Mouse (Mus musculus) cerebellum, postnatal 10 days (tissue): Measurements from ENCODE around the gene Ubtf.
A peak's percentile ranks its signal among the peaks of the same experiment; 100 is the strongest.
"Not testable (repeated sequence)": the region's sequence is repeated elsewhere in the genome, so short reads cannot be mapped to it uniquely, and the experiment has no call there.

Source experiments
- DNase-seq, 2 experiments: peaks; one replicate each; pipeline ENCODE4 v3.0.0; 2021; ENCODE audit warnings: mixed read lengths in 2 of 2

Gene Ubtf

DNA sequence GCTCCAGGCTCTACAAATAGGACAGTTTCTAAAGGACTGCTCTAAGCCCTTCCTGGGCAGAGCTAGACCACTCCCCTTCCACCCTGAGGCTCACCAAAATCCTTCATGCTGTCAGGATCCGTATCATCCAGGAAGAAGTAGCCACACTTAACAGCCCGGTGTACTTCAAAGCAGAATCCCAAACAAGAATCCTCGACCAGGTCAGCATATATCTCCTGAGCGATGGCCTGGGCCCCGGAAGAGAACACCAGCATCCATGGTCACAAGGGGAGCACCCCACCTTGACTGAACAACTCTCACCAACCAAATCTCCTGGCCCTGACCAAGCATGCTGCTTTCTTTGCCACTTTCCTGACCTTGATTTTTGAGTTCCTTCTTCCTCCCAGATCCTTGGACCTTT, 25.1 kb downstream of the Ubtf start:
- DNase-seq, result no peak

DNA sequence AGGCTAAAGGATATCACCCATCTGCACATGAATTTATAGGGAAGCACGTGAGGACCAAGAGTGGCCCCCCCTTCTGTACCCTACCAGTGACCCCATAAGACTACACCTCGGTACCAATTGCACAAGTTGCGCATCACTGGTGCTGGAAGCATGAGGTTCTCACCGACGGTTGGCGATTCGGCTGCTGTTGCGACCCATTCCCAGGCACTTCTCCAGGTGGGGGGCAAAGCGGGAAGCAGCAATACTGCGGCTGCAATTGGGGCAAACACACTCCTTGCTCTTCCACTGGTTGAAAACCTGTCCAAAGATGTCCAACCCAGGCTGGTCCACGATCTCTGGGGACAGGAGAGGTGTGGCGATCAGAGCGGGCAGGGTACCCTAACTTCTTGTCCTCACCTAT, 25.6 kb downstream of the Ubtf start:
- no peak for DNase-seq

DNA sequence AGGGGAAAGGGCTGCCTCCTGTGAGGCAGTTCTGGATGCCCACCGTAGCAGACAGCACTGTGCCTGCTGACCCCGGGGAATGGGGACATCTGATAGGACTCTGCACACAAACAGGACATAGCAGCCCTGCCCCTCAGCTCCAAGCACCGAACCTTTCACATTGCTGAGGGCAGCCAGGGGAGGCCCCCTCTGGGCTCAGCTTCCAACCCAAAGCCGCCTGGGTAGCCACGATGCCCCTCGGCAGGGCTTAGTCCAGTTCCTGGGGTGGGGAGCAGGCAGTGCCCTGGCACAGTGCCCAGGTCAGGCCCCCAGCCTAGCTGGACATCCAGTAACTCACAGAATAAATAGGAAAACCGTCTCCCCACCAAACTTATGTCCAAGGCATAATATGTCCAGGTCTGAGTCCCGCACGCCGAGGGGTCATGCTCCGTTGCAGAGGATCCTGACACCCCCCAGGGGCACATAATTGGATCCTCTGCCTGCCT, 28.4 kb downstream of the Ubtf start:
- no peak for DNase-seq

DNA sequence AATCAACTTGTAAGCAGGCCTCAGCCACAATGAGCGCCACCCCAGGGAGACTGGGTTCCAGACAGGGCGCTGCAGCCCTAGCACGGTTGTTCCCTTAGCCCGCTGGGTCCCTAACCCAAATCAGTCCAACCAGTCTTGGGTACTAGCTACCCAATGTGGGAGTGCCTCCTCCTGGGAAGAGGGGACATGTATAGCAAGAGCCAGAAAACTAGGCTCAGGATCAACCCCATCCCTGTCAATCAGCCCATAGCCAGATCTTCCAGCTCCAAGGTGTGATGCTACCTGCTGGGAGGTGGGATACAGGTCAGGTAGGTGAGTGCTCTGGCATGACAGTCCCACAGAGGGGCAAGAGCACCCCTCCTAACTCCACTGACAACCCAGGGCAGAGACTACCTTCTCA, 29.4 kb downstream of the Ubtf start:
- DNase-seq, result no peak

DNA sequence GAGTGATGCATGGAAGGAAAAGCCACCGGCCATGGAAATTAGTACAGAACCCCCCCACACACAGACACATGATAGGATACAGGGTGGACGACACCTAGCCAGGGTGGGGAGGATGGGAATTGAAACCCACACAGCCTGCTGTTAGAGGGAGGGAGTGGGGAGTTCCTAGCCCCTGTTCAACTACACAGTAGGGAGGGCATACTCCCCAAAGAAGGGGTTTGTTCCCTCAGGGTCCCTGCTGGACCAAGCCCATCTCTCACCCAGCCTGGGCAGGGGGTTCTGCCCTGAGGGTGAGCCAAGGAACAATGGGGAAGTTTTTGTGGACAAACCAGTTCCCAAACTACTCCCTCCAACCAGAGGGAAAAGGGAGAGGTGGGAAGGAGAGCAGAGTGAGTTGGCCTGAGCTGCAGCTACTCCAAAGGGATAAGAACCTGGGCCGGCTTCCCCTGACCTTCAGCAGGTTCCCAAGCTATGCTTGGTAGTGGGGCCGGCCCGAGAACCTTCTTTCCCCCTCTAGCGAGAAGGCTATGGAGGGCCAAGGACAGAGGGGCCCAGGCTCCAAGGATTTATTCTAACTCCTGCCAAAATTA, 29.9 kb downstream of the Ubtf start:
- no peak for DNase-seq

DNA sequence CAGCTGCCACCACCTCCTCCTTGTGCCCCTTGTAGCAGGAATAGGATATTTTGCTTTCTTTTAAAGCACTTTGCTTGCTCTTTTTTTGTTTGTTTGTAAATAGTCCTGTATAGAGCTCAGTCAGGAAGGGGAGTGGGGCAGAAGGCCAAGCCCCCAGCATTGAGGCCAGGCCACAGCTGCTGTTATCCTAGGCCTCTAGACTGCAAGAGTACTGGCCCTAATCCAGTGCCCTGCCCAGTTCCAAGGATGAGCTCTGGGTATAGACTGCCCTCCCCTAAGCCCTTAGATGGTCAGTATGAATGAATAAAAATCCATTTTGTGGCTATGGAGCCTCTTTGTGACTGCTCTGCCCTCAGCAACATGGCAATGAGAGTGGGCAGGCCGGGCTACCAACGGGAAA, 30.6 kb downstream of the Ubtf start:
- DNase-seq, result peak; percentile 76 to 83

DNA sequence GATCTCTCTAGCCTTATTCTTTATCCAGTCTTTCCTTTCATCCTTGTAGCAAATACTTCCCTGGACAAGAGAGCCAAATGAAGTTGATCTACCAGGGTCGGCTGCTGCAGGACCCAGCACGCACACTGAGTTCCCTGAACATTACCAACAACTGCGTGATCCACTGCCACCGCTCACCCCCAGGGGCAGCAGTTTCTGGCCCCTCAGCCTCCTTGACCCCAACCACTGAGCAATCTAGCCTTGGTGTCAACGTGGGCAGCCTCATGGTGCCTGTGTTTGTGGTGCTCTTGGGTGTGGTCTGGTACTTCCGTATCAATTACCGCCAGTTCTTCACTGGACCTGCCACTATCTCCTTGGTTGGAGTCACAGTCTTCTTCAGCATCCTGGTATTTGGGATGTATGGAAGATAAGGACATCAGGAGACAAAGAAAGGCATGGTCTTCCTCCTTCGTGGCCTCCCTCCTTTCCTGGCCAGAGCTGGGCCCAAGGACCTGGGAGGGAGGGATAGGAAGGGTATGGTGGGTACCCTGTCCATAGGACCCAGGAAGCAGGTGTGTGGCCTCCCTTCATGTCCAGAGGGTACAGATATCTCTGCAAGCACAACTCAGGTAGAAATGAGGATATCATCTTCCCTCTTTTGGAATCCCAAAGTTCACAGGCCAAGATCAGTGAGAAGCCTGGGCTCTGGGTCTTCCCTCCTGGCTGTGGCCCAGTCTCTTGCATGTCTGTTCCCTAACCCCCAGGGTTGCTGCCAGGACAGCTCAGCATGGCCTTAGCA, 31.3 kb downstream of the Ubtf start:
- DNase-seq, result no peak

DNA sequence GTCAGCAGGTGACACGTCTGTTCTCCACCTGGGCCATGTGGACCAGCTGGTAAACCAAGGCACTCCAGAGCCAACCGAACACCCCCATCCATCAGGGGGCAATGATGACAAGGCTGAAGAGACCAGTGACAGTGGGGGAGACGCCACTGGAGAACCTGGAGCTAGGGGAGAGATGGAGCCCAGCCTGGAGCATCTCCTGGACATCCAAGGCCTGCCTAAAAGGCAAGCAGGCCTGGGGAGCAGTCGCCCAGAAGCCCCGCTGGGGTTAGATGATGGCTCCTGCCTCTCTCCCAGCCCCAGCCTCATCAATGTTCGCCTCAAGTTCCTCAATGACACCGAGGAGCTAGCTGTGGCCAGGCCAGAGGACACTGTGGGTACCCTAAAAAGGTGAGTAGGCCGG, 32.1 kb downstream of the Ubtf start:
- no peak for DNase-seq

DNA sequence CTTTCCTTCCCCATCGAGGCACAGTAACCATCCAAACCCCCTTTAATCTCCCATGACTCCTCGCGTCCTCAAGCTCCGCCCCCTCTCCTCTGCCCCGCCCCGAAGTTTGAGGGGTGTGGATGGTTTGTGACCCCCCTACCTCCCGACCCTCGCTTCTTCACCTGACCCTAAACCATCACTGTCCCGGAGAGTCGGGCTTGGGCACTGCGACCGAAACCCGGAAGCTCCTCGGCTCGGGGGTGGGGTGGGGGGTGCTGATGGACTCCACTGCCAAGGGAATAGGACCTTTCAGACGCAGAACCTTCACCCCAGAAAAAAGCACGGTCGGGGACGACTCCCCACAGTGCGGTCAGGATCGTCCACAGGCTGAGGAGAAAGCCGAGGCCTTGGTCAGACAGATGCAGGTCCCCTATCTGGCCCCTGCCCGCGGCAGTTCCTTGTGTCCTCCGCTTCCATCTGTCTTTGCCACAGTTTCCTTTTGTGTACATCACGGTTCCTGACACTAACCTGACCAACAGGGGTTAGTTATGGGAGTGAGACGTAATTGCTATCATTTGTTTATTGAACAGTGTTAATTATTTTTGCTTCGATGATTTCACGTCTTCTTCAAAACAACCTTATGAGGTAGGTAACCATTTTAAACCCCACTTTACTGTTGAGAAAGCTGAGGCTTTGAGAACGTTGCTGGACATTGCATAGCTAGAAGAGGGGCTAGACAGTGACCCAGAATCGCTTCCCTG, 34.3 kb downstream of the Ubtf start:
- no peak for DNase-seq

DNA sequence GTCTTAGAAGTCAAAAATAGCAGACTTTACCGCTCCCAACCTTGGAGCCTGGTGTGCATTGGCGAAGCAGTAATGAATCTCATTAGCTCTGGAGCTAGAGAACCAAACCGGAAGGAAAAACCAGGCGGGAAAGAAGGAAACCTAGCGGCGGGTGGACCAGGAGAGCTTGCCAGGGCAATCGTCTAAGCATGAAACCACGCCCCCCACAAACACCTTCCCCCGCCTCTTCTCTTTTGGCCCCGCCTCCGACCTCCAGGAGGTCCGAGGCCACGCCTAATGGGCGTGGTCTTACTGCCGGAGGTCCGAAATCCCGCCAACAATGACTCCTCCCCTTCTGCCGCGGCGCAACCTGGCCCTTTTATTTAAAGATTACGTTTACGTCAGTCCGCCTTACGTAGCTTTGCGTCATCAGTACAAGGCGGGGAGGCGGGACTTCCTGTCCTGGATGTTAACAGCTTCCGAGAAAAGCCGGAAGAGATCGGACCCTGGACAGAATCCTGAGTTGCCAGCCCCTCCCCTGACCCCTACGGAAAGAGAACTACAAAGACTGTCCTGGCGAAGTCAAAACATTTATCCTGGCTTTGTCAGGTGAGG, 34.9 kb downstream of the Ubtf start, which contains the start of gene Tmub2:
TSS of gene Tmub2 (plus strand) at position 431 of the 594 bp plus-strand sequence.
- peak; percentile 97 for DNase-seq

DNA sequence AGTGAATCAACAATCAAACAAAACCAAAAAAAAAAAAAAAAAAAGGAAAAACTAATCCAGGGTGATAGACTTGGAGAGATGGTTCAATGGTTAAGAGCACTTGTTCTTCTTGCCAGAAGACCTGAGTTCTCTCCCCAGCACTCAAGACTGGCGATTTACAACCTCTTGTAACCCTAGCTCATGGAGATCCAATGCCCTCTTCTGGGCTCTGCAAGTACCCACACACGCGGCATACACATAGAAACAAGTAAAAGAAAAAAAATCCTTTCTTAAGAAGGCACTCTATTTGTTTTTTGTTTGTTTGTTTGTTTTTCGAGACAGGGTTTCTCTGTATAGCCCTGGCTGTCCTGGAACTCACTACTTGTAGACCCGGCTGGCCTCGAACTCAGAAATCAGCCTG, 35.6 kb downstream of the Ubtf start:
- no peak for DNase-seq

DNA sequence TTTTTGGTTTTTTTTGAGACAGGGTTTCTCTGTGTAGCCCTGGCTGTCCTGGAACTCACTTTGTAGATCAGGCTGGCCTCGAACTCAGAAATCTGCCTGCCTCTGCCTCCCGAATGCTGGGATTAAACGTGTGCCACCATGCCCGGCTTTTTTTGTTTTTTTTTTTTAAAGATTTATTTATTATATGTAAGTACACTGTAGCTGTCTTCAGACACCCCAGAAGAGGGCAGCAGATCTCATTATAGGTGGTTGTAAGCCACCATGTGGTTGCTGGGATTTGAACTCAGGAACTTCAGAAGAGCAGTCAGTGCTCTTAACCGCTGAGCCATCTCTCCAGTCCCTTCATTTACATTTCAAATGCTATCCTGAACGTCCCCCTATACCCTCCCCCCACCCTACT, 39.3 kb downstream of the Ubtf start:
- not testable (repeated sequence) for DNase-seq

DNA sequence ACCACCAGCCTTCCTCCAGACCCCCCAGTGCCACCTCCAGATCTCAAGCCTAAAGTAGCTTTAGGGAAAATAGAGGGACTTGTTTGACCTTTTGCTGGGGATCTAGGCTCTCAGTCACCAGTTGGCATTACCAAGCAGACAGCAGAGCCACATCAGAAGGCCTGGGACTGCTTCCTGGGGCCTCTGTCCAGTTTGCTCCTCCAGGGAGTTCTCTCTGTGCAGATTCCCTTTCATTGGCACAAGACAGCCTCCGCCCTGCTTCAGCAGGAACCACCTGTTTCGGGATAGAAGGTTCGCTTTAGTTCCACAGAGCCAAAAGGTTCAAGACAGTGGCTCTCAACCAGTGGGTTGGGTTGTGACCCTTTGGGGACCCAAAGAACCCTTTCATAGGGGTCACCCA, 39.9 kb downstream of the Ubtf start:
- DNase-seq, result no peak

DNA sequence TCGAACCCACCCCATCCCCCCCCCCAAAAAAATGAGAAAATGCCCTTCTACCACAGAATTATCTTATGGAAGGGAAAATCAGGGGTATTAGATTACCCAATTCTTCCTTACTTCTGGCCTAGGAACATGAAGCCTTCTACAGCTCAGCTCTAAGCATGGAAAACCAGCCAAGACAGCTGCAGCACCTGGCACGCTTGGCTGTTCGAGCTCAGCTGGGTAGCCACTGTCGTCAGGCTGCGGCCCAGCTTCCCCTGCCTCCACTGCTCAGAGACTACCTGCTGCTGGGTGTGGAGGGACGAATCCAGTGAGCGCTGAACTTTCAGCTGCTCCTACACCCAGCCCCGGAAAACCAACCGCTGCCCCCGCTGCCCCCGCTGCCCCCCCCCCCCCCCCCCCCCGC, 41.8 kb downstream of the Ubtf start:
- peak in 1 of 2 experiments; percentile 50 for DNase-seq

DNA sequence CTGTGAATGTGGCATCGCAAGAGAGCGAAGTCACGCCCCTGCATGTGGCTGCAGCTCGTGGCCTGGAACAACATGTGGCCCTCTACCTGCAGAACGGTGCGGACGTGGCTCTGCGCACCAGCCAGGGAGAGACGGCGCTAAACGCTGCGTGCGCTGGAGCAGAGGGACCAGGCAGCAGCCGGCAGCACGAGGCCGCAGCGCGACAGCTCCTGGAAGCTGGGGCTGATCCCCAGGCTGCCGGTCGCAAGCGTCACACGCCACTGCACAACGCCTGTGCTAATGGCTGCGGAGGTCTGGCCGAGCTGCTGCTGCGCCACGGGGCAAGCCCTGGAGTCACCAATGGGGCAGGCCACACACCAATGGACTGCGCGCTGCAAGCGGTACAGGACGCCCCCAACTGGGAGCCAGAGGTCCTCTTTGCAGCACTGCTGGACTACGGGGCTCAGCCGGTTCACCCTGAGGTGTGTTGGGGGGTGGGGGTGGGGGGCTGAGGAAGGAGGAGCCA, 43.1 kb downstream of the Ubtf start:
- DNase-seq, result peak in 1 of 2 experiments; percentile 54

DNA sequence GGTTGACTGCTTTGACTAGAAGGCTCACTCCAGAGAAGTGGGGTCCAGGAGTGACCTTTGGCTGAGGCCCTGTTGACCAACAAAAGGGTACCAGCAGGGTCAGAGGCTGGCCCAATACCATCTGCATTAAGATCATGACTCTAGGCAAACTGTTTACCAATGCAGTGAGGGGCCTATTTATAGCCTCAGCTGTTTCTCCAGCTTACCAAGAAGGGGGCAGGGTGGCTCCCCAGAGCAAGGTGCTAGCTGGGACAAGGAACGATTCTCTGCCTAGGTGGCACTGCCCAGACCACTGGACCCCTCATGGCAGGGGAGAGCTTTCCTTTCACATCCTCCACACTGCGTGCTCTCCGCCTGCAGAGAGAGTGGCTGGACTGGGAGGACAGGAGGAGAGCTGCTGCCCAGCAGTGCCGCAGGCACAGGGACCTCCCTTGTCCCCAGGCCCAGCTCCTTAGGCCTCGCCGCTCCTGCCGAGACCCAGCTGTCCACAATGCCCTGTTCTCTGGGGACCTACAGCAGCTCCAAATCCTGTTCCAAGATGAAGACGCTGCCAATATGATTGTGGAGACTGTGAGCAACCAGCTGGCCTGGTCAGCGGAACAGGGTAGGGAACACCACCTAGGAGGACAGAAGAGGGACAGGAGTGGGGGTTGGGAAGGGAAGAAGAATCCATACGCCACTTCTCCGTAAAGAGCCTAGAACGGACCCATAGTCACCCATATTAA, 50.9 kb downstream of the Ubtf start, which contains the start of gene Asb16:
TSS of gene Asb16 (plus strand) at position 224 of the 725 bp plus-strand sequence.
- no peak for DNase-seq

DNA sequence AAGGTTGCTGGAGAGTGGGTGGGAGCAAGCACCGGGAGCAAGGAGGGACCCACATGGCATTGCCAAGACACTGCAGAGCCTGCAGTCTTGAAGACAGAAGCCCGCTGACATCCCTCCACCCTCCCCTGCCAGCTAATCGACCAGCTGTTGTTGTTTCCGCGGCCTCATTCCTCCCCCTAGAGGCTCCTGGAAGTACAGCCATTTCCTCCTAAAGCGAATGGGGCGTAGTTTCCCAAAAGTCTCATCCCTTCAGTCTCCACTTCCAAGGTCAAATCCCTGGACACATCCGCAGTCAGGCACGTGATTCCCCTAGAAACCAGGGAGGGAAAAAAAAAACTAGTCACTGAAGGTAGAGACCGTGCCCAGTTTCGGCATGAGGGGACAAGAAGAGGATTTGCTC, 52.1 kb downstream of the Ubtf start:
- DNase-seq, result peak; percentile 88 to 89

DNA sequence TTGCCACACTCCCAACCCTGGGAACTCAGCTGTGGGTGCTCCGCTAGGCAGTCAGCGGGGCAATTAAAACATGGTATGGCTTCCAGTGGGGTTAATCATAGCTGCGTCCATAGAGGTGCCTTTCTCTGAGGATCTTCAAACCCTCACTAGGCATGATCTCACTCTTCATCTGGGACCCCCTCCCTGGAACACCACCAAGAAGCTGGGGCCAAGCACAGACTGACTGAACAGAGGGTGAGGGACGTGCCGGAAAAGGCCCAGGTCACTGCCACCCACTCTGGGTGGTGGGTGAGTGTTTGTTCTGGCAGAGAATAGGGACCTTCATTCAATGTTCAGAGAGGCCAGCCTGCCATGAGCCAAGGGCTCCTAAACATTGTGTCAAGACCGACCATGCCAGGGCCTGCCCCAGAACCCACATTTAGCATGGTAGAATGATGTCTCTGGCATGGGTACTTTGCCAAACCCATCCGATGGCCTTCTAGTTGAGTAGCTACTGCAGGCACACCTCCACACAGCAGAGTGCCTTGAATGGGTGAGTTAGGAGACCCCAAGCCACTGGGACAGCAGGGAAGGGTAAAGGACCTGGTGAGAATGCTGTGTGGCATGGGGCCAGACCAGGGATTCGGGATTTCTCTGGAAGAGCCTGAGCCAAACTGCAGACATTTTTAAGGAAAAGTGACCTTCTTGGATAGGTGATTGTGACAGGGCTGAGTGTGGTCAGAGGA, 52.7 kb downstream of the Ubtf start:
- peak; percentile 68 to 73 for DNase-seq

DNA sequence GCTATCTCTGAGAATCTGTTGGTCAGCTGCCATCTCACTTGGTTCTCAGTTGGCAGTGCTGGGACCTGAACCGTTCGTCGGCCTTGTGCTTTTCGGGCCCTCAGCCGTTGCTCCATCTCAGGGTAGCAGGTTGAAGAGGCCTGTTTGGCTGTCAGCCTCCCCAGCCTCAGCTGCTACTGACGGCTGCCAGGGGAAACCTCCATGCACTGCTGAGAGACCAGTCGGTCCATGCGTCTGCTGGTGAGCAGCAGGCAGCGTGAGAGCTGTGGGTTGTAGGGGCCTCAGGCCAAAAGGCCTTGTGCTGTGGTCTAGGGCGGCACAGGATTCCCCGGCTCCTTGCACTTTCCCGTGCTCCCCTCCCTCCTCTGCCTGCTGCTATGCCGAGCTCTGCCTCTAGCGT, 53.7 kb downstream of the Ubtf start:
- peak; percentile 84 to 93 for DNase-seq

DNA sequence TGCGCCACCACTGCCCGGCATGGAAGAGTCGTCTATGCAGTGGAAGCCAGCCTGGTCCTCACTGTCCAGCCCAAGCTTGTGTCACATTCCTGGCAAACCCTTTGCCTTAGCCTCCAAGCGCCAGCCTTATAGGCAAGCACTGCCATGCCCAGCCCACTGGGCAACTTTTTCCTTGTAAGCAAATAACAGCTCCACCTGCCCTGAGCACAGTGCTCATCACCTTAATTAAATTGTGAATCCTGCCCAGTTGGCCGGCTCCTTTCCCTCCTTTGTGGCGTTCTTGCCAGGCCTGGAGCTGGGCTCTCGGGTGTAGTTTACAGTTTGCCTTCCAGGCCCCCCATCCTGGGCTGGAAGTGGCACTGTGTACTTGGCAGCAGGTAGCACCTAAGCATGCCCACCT, 56.3 kb downstream of the Ubtf start:
- peak; percentile 66 to 80 for DNase-seq

DNA sequence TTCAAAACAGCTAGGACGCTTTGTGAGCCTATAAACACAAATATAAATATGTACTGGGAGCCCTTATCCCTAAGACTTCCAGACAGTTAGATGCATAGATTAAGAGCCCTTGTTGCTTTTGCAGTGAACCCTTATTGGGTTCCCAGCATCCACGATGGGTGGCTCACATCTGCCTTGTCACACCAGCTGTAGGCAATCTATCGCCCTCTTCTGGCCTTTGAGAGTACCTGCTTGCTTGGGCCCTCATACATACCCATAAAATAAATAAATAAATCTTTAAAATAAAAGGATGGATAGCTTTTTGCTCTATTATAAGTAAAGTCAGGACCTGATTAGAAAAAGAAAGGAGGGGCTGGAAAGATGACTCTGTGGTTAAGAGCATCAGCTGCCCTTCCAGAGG, 61.0 kb downstream of the Ubtf start:
- no peak for DNase-seq

DNA sequence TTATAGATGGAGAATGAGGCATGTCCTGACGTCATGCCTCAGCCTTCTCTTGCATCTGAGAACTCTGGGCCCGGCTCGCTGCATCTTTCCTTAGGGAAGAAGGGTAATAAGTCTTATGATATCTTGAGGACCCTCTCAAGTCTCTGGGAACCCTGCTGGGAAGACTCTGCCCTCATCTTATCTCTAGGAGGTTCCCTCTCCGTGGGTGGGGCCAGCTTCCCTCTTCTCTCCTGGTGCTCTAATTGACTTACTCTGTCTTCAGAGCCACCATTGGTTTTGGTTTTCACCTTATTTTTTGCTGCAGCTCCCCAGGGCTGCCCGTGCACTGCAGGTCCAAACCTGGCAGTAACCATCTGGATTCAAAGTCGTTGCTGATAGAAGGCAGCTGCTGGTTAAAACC, 61.4 kb downstream of the Ubtf start:
- DNase-seq, result no peak
